Mouse (Mus musculus): ENCODE data around the gene Ripk1. TPM values are rescaled to one million over a fixed set of nuclear protein-coding genes. Genes with fewer than 3 reads are reported as not detected.
"Not testable (repeated sequence)": the region's sequence is repeated elsewhere in the genome, so short reads cannot be mapped to it uniquely, and the experiment has no call there.

The Ripk1 gene
- total RNA-seq, 2 experiments from 2014 or later: 11.8 to 13.2 TPM

DNA sequence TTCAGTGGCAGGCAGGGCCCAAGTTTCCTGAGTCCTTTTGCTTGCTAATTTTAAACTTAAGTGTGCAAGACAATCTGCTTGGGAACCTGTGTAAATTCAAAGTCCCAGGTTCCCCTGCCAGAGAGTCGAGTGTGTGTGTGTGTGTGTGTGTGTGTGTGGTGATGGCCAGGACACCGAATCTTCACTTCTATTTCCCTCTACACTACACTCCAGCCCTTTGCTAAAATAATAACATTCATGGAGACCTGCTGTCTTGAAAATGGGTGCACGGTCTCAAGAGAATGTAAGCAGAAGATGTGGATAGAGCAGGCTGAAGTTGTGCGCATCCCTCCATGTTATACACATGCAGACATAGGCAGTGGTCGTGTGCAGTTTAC, 35.9 kb downstream of the Ripk1 start:
- no peak for DNase-seq

- no peak for DNase-seq
Observed at GRCm38 (mm10) chr13:34038901-34039341, 36.8 kb downstream of the Ripk1 start.

DNA sequence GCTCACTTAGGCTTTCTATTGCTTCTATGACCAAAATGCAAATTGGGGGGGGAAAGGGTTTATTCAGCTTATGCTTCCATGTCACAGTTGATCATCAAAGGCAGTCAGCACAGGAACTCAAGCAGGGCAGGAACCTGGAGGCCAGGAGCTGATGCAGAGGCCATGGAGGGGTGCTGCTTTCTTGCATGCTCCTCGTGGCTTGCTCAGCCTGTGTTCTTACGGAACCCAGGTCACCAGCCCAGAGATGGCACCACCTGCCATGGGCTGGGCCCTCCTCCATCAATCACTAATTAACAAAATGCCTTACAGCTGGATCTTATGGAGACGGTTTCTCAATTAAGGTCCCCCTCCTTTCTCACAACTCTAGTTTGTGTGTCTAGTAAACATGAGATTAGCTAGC, 37.9 kb downstream of the Ripk1 start:
- no peak for DNase-seq

- no peak for DNase-seq
Observed at GRCm38 (mm10) chr13:34043716-34044393, 41.7 kb downstream of the Ripk1 start.

- DNase-seq: no peak
Observed at GRCm38 (mm10) chr13:34045511-34046249, 43.5 kb downstream of the Ripk1 start.

GRCm38 (mm10) chr13:34046421-34047012, 44.4 kb downstream of the Ripk1 start:
- peak; percentile 88 for DNase-seq

DNA sequence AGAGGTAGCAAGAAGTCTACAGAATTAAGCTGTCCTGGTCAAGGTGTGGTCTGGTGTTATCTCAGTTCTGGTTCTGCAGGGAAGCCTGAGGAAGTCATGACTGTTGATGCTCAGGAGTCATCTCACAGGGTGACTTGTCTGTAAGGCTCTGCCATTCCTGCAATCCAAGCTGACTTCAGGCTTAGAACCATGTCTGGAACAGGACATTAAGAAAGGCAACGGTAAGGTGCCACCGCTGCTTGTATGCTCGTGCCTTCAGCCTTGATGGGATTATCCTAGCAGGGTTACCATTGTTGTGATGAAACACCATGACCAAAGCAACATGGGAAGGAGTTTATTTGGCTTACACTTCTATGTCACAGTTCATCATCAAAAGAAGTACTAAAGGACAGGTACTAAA, 45.4 kb downstream of the Ripk1 start:
- no peak for DNase-seq

DNA sequence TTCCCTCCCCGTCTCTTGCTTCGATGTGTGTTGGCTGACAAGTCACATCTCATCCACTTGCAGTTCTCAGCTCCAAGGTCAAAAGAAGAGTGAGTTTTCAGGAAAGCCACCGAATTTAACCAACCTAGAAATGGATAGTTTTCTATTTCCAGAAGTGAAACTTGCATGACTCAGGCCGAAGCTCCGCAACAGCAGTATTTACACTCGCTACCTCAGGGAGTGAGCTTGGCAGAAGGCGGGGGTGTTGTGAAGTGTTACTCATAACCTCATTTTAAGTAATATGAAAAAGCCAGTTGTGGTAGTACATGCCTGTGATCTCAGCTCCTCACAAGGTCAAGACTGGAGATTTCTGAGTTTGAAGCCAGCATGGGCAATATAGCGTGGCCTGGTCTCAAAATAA, 48.3 kb downstream of the Ripk1 start:
- no peak for DNase-seq

DNA sequence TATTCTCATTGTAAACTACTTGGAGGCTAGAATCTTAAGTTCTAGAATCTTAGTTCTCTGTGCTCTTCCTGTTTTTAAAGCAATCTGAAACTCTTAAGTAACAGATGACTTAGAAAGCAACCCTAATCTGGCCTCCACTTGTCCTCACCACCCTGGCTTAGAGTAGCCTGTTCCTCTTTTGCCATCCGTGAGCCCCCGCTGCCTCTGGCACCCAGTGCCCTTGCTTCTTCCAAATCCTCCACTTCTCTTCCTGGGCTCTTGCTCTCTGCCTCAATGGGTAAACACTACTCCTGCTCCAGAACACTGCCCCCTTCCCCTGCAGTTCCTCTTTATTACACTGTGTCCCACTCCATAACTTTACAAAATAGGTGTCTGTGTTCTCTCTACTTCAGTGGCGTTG, 49.5 kb downstream of the Ripk1 start:
- no peak for DNase-seq

DNA sequence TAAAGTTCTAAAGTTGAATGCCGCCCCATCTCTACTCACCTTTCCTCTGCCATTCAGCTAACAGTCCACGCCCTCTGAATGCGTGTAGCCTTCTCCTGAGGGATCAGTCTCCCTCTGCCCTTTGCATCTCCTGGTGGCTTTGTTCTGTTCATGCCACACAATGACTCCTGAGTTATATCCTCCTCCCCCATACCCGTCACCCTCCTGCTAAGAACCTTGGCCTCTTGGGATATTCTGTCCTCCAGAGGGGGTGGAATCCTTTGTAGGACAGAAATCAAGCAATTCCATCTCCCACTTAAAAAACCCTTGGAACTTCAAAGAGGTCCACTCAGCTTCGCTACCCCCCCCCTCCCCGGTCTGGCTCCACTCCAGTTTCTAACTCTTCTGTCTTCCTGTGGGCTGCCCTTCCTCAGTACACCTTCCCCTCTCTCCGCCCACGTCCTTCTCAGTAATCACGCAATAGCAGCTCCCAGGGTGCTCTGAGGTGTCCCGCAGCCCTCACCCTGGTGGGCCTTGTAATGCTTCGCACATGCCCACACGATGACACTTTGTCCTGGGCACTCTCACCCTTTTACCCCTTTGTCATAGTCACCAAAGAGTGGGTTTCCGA, 51.6 kb downstream of the Ripk1 start:
- no peak for DNase-seq

DNA sequence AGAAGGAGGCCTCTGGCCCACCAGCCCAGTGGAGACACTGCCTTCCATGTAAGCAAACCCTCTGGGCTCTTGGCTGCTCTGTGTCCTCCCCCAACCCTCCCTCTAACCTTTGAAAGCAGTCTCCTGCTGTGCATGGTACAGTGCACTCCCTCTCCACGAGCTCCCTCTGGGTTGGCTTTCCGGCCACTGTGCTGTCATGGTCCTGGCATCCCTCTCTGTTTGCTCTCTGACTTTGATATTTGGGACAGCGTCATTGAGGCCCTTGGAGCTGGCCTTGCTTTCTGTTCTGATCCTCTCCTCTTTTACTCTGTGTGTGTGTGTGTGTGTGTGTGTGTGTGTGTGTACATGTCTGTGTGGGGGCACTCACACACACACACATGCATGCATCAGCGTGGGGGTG, 52.2 kb downstream of the Ripk1 start:
- no peak for DNase-seq

- DNase-seq: no peak
Observed at GRCm38 (mm10) chr13:34054983-34055382, 52.8 kb downstream of the Ripk1 start.

DNA sequence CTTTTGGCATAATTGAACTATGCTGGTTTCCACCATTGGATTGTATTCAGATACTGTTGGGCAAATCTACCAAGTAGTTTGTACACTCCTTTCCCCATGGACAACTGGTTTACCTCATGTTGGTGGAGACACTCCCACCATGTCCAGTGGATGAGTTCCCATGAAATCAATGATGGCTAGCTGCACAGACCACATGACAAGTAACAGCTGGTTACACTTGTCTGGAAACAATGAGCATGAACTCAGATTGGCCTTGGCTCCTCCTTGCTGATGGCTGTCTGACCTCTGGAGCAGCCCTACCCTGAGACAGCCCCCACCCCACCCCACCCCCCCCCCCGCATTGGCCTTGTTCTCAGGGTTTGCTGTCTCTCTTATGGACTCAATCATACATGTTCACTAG, 55.1 kb downstream of the Ripk1 start:
- DNase-seq: no peak

- peak; percentile 31 for DNase-seq
Observed at GRCm38 (mm10) chr13:34060061-34060460, 57.9 kb downstream of the Ripk1 start.

DNA sequence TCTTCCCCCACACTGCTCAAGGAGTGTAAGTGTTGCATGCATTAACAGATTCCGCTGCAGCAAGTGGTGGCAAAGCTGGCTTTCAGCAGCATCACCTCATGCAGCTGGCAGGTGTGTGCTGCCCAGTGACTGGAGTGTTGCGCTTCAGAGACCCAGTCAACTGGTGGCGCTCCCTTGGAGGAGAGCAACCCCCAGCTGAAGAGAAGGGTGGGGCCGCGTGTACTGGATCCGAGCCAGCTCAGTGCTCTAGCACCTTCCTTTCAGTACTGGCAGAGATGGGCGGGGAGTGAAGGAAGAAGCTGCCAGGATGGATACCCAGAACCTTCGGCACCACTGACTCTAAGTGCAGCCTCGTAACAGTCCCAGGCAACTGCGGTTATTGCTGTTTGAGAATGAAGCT, 60.3 kb downstream of the Ripk1 start:
- no peak for DNase-seq

- no peak for DNase-seq
Observed at GRCm38 (mm10) chr13:34066351-34066750, 64.2 kb downstream of the Ripk1 start.

DNA sequence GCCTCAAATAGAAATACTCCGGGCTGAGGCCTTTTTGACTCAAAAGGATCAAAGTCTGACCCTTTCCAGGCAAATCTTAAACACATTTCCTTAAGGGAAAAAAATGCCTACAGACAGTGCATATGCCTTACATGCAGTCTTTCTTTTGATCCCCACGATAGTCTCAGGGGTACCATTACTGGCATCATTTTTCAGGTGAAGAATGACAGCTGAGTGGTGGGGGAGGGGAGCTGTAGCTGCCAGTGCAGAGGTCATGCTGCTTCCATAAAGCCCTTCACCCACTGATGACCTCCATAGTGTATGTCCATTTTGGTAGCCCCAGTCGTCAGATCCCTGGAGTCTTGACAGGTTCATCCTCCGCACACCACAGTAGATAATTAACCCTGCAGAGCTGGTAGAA, 68.1 kb downstream of the Ripk1 start:
- no peak for DNase-seq

DNA sequence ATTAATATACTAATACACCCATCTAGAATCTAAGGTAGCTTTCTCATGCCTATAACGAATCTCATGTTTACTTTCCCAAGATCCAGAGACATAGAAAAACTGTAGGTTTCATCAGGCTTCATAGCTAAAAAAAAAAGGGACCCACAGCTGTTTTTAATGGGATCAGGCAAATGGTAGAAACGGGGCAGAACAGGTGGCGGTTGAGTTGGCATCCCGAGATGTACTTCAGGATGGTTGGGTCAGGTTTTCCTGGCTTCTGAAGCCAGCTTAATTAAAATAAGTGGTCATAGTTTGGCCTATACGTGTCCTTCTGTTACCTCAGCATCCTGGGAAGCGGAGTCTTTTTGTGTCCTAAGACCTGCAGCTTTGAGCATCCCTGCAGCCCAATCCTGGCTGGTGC, 69.7 kb downstream of the Ripk1 start:
- no peak for DNase-seq

DNA sequence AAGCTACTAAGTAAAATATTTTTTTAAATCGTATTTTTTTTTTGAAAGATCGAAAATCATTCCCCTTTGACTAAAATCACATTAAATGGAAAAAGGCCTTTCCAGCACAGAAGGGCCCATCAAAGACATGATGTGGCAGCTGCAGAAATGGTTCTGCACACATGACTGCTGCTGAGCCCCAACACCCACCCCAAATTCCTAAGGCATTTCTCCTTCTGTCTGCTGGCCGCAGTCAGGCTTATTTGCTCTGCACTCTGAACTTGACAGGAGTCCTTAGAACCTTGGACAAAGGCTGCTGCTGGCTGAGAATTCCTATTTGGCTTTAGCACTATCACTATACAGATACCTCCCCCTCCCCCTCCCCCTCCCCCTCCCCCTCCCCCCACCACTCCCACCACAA, 70.7 kb downstream of the Ripk1 start:
- DNase-seq: no peak

- DNase-seq: not testable (repeated sequence)
Observed at GRCm38 (mm10) chr13:34074441-34074840, 72.3 kb downstream of the Ripk1 start.

DNA sequence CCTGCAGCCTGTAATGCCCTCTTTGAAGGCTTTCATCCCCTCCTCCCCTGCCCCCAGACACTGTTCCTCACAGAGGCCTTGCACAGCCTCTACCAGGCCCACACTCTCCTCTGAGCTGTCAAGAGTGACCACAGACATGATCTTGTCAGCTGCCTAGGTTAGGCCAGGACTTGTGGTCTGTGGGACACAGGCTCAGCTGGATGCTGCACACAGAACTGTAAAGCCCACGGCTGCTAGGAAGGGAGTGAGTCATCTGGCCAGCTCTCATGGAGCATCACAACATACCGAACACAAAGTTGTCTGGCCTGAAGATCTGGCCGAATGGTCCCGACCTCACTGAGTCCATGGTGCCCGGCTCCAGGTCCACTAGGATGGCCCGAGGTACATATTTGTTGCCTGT, 73.7 kb downstream of the Ripk1 start:
- not testable (repeated sequence) for DNase-seq

GRCm38 (mm10) chr13:34076561-34077491, 74.7 kb downstream of the Ripk1 start:
- DNase-seq: peak; percentile 42

All from heart, postnatal 4 days (tissue).